Mouse (Mus musculus): ENCODE data around the gene Smc2.
A peak's percentile ranks its signal among the peaks of the same experiment; 100 is the strongest.
"Not testable (repeated sequence)": the region's sequence is repeated elsewhere in the genome, so short reads cannot be mapped to it uniquely, and the experiment has no call there.

Smc2 gene

DNA sequence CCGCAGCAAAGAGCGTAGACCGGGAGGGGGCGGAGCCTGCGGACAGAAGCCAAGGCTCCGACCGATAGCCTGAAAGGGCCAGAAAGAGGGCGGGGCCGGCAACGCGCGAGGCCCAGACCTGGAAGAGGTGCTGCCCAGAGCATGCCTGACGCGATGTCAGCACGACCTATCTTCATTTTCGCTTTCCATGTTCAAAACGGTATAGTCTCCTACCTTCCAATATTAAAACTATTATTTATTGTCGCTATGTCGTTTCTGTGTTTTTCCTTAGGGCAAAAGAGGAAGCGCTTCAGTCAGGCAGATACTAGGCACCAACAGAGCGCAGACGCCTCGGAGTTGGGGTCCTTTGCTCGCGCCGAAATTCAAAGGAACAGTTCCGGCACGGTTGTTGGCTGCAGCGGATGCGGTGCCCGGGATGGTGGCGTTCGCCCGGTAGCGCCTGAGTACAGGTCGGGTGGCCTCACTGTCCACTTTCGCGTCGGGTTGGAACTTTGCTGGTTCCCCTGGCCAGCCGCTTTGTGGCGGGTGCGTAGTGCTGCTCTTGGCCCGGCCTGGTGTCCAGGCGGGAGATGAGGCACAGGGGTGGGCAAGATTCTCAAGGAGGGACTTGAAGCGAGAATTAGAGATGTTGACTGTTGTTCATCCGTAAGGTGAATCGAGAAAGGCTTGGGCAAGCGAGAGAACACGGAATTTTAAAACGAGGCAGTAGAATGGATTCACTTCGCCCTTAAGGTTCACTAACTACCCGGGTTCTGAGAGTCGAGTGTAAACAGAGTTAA lies at the start of gene Smc2:
Smc2 (plus strand) TSS at position 358 of the 779 bp plus-strand sequence.
- peak; percentile 91 to 94 for DNase-seq

- no peak for DNase-seq
These were observed 27.5 kb upstream of the Smc2 start for GRCm38 (mm10) chr4:52411587-52411986.

DNA sequence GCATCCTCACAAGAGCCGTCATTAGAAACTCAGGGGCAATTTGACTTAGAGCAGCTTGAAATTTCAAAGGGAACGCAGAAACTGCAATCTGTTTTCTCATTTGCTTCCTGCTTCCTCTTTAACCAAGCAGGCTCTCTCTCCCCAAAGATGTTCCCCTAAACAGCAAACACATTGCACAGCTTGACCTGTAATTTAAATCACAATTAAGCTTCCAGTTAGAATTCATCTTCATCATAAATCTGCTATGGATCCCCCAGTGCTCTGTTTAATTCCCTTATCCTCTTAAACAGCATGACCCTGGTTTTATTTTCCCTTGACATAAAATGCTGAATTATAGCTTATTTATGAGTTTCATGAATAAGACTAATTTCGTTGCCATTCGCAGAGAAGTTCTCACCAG lies 15.4 kb upstream of the Smc2 start:
- DNase-seq, result no peak

DNA sequence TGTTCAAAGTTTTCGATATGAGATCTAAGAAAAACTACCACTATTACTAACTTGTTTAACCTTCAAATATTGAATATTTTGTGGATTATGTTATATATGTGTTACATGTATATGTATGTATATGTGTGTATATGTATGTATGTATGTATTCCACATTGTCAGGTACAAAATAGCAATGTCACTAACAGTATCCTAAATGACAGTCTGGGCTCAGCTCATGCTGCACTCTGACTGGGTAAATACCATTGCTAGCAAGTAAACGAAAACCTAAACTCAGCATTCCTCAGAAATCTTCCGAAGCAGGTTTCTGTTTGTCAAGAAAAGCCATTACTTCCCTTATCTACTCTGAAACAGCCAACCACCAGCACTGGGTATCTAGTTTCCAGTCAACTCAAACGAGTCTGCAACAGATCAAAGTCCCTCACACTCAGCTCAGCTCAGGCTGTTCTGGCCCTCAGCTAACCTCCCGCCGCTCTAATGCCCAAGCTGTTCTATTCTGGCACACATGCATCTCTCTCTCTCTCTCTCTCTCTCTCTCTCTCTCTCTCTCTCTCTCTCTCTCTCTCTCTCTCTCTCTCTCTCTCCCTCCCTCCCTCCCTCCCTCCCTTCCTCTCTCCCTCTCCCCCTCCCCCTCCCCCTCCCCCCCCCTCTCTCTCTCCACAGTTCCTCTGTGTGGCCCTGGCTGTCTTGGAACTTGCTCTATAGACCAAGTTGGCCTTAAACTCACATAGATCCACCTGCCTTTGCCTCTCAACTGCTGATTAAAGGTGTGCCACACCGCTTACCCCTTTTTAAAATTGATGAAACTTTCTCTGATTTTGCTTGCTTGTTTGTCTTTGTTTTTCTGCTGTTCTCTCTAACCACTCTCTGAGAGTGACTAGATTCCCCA lies 9.5 kb upstream of the Smc2 start:
- peak; percentile 5 to 16 for DNase-seq

DNA sequence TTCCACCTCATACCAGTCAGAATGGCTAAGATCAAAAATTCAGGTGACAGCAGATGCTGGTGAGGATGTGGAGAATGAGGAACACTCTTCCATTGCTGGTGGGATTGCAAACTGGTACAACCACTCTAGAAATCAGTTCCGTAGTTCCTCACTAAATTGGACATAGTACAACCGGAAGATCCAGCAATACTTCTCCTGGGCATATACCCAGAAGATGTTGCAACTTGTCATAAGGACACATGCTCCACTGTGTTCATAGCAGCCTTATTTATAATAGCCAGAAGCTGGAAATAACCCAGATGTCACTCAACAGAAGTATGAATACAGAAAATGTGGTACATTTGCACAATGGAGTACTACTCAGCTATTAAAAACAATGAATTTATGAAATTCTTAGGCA lies 3.5 kb upstream of the Smc2 start:
- DNase-seq, result not testable (repeated sequence)

- no peak for DNase-seq
These were observed 615 bp upstream of the Smc2 start for GRCm38 (mm10) chr4:52438371-52438885.

GRCm38 (mm10) chr4:52459726-52460125 lies 20.7 kb downstream of the Smc2 start:
- DNase-seq, result peak in 1 of 2 experiments; percentile 19

DNA sequence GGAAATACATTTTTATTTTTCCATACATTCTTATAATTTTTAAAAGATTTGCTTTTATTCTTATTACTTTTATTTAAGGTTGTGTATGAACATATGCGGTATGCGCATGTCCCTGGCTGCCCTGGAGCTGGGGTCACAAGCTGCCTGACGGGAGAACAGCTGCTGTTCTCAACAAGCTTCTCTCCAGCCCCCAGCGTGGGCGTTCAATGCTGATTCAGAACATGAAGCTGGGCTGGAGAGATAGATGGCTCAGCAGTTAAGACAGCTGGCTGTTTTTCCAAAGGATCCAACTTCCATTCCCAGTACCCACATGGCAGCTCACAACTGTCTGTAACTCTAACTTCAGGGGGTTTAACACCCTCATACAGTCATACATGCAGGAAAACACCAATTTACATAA lies 22.3 kb downstream of the Smc2 start:
- DNase-seq, result no peak

DNA sequence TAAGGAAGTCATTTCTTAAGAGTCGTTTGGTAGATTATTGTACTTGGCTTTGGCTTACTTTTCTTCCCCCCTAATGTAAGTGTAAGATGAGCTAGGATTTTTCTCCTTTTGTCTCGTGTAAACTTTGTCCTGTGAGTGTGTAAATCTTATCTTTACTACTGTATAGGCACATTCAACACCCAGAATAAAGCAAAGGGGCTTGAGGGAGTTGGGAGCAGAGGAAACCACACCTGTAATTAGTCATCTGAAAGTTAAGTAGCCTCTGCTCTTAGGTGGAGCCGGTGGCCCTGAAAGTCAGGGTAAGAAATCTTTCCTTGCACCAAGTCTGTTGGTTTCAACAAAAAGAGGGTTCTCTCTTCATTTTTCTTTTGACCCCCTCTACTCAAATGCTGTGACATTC lies 34.4 kb downstream of the Smc2 start:
- DNase-seq, result no peak

DNA sequence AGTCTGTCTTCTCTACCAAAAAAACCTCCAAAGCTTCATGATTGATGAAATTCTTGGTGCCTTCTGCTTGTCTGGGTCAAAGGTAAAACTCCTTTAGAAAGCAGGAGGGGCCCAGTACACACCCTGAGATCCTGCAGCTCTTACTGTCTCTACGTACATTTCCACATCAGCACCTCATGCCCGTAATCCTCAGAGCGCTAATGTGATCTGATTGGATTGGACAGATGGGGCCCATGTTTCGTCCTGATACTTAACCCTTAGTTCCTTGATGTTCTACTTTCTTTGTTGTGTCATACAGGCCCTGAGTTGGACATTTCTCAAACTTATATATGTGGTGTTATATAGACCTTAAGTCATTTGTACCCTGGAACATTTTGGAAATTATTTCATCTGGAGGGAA lies 48.4 kb downstream of the Smc2 start:
- no peak for DNase-seq

- DNase-seq, result not testable (repeated sequence)
These were observed 58.1 kb downstream of the Smc2 start, which contains the start of gene Vma21-ps for GRCm38 (mm10) chr4:52497144-52497543. Vma21-ps (minus strand) TSS chr4:52497244.

DNA sequence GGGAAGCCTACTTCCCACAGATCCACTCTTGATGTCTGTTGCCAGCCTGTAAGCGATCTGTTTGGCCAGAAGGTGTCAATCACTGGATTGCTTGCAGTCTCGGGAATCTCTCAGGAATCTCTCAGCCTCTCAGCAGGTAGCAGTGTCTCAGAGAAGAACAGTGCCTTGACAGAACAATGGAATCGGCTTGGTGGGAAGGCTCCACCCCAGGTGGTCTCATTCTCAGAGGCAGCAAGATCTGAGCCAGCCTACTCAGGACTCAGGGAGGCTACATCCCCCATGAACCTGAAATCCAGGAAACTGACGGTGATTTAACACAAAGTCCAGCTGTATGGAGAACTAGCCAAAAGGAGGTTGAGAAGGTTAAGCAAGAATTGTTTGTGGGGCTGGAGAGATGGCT lies 78.5 kb downstream of the Smc2 start:
- DNase-seq, result no peak

GRCm38 (mm10) chr4:52519301-52519700 lies 80.3 kb downstream of the Smc2 start:
- no peak for DNase-seq

- DNase-seq, result no peak
These were observed 87.4 kb downstream of the Smc2 start for GRCm38 (mm10) chr4:52526464-52526863.

DNA sequence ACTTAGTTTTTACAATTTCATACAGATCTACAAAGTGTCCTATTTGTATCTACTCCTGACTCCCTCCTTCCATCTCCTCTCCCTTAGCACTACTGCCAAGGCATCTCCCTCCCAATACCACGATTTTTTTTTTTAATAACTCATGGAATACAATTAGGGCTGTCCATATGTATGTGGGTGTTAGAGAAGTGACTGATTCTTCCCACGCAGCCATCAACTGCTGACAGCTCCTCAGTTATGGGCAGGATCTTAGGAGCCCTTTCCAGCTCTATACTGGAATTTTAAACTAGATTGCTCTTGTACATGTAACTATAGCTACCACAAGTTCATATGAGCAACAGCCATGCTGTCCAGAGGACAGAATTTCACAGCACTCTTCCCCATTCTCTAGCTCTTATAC lies 91.6 kb downstream of the Smc2 start:
- no peak for DNase-seq

Data from kidney, adult 8-10 months (tissue).